Mouse (Mus musculus) gastrocnemius, postnatal 36 days (tissue): ENCODE data around the gene Bcl7c. TPM values are rescaled to one million over a fixed set of nuclear protein-coding genes. Genes with fewer than 3 reads are reported as not detected.

Experiments
- DNase-seq, 2 experiments: peaks; one replicate each; pipeline ENCODE4 v3.0.0; 2022
- intact Hi-C: fragments of 180-260 bp; cut with DNase I; formaldehyde crosslinking; loops from one replicate; pipeline ENCODE4 v1.15.1; 2025
- microRNA-seq, 2 experiments: library from miRNA; unstranded; fragments of <30 nt; microRNA quantifications; one replicate each; pipeline ENCODE4 v1.2.0; 2021
- total RNA-seq, 2 experiments: library from RNA; stranded (reverse); gene quantifications; 2 replicates each; pipeline ENCODE4 v1.2.3; 2021

Bcl7c gene
- total RNA-seq, 2 experiments from 2014 or later: 33.7 to 35.3 TPM

GRCm38 (mm10) chr7:127614091-127614490 is 94.6 kb downstream of the Bcl7c start:
- intact Hi-C loops: loop anchor here (1.0 kb wide), 1 partner anchor 23 kb away; no protein-coding TSS in a partner anchor
- no peak for DNase-seq

GRCm38 (mm10) chr7:127613501-127613900 is 95.2 kb downstream of the Bcl7c start:
- DNase-seq: no peak
- intact Hi-C loops: no loop called here

- intact Hi-C loops: no loop called here
- DNase-seq: no peak
These were observed 97.2 kb downstream of the Bcl7c start for GRCm38 (mm10) chr7:127611561-127611960.

Small RNAs within 50 kb of the gene (microRNA-seq; reads per million reads assigned to microRNA genes)
- gene Mir762: 0 to 0.36 reads per million in 2 experiments

Other genes with a start within 250 kb of the Bcl7c start
- 10 to 100 TPM; 14.7 to 19.3 TPM for gene Prr14, start 249.3 kb downstream of the Bcl7c start, total RNA-seq
- gene Fbrs, start 229.7 kb downstream of the Bcl7c start, total RNA-seq: 10 to 100 TPM; 15.0 to 24.6 TPM
- 10 to 100 TPM; 43.7 to 51.0 TPM for gene Srcap, start 196.9 kb downstream of the Bcl7c start, total RNA-seq
- gene Gm42715, start 189.3 kb downstream of the Bcl7c start, total RNA-seq: 1 to 10 TPM; 4.2 to 5.4 TPM
- not detected for gene Tmem265, start 147.5 kb downstream of the Bcl7c start, total RNA-seq
- gene Phkg2, start 135.6 kb downstream of the Bcl7c start, total RNA-seq: 1 to 10 TPM; 7.6 to 9.8 TPM
- gene Ccdc189, start 120.3 kb downstream of the Bcl7c start, total RNA-seq: 1 to 10 TPM; 2.6 to 3.5 TPM
- gene Rnf40, start 120.2 kb downstream of the Bcl7c start, total RNA-seq: 10 to 100 TPM; 26.8 to 31.6 TPM
- gene Zfp629, start 93.1 kb downstream of the Bcl7c start, total RNA-seq: 10 to 100 TPM in 1 of 2 experiments, 1 to 10 TPM in 1; 6.1 to 10.4 TPM
- gene Ctf1, start 3.8 kb upstream of the Bcl7c start, total RNA-seq: 10 to 100 TPM; 14.6 to 18.7 TPM
- not detected for gene Ctf2, start 23.2 kb upstream of the Bcl7c start, total RNA-seq
- gene Fbxl19, start 35.6 kb upstream of the Bcl7c start, total RNA-seq: 1 to 10 TPM; 1.9 to 2.5 TPM
- 1 to 10 TPM; 8.4 to 9.2 TPM for gene Orai3, start 60.9 kb upstream of the Bcl7c start, total RNA-seq
- gene Setd1a, start 67.7 kb upstream of the Bcl7c start, total RNA-seq: 10 to 100 TPM; 13.0 to 21.3 TPM
- gene Gm49388, start 76.7 kb upstream of the Bcl7c start, total RNA-seq: 1 to 10 TPM in 1 of 2 experiments, under 1 TPM in 1; 0.31 to 2.1 TPM
- 1 to 10 TPM; 5.5 to 5.6 TPM for gene Hsd3b7, start 91.7 kb upstream of the Bcl7c start, total RNA-seq
- 10 to 100 TPM; 43.0 to 47.4 TPM for gene Stx4a, start 115.4 kb upstream of the Bcl7c start, total RNA-seq
- gene Stx1b, start 115.6 kb upstream of the Bcl7c start, total RNA-seq: 1 to 10 TPM in 1 of 2 experiments, under 1 TPM in 1; 0.64 to 1.1 TPM
- gene Zfp646, start 167.3 kb upstream of the Bcl7c start, total RNA-seq: 10 to 100 TPM; 10.4 to 12.7 TPM
- 1 to 10 TPM; 2.4 to 3.6 TPM for gene Zfp668, start 167.9 kb upstream of the Bcl7c start, total RNA-seq
- gene Prss53, start 182.0 kb upstream of the Bcl7c start, total RNA-seq: 1 to 10 TPM; 1.5 to 1.7 TPM
- not detected for gene Gm21974, start 186.5 kb upstream of the Bcl7c start, total RNA-seq
- 10 to 100 TPM; 10.6 to 12.2 TPM for gene Vkorc1, start 186.7 kb upstream of the Bcl7c start, total RNA-seq
- gene Bckdk, start 195.1 kb upstream of the Bcl7c start, total RNA-seq: 100 to 1,000 TPM; 155 TPM
- 10 to 100 TPM; 20.7 to 20.9 TPM for gene Kat8, start 203.6 kb upstream of the Bcl7c start, total RNA-seq
- not detected for gene Prss8, start 221.2 kb upstream of the Bcl7c start, total RNA-seq
- gene Prss36, start 237.8 kb upstream of the Bcl7c start, total RNA-seq: 1 to 10 TPM; 6.5 to 7.2 TPM